Mouse (Mus musculus) kidney, adult 2 months (tissue): ENCODE measurements around the gene Cacng5.

Experiments used
- CTCF ChIP-seq: fragments of 200-500 bp; conservative IDR thresholded peaks from 2 replicates; pipeline ENCODE4 v1.5.1; 2011; ENCODE audit warnings: low read depth, mild to moderate bottlenecking, control low read depth, low read length, moderate library complexity, mixed read lengths; ENCODE audit not compliant: insufficient read depth, insufficient read length
- POLR2A ChIP-seq: fragments of 200-500 bp; IDR thresholded peaks from one replicate; pipeline ENCODE4 v1.6.1; 2011; ENCODE audit warnings: low read depth, low read length, control low read depth

DNA sequence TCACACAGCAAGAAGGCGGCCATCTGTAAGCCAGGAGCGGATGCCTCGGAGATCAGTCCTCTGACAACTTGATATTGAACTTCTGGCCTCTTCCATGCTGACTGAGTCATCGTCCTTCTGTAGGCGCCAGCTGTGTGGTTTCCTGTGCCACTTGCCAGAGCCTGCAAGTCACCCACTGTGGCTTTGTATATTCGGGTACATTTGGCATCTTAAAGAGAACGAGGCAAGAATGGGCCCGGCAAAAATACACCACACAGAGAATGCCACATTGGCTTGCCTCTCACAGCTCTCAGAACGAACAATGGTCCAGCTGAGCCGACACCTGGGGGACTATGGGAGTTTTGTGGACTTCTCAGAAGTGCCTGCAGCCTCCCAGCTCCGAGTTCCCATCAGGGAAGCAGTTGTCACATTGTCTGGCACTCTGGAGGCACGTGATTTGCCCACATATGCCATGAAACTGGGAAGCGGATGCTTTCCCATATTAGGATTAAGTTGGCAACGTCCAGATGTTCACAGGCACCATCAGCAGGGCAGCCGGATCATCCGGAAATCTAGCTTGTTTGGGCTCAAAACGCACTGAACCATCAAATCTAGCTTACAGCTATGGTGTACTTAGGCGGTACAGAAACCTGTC, 38.9 kb downstream of the Cacng5 start:
- TF ChIP-seq CTCF (no peak), POLR2A (no peak)
